Mouse (Mus musculus) erythroblast, embryonic 14.5 days (primary cell): ENCODE results near the gene Arpc3. TPM values are rescaled to one million over a fixed set of nuclear protein-coding genes. Genes with fewer than 3 reads are reported as not detected.
"Not testable (repeated sequence)": the region's sequence is repeated elsewhere in the genome, so short reads cannot be mapped to it uniquely, and the experiment has no call there.

Source experiments
- H3K27me3 ChIP-seq: 2 replicates; pipeline ENCODE4 v1.6.1; 2012; ENCODE audit warnings: inconsistent platforms; ENCODE audit not compliant: control insufficient read depth
- H3K36me3 ChIP-seq: 2 replicates; pipeline ENCODE4 v1.6.1; 2012; ENCODE audit warnings: mild to moderate bottlenecking, inconsistent platforms; ENCODE audit not compliant: control insufficient read depth
- H3K4me1 ChIP-seq: 2 replicates; pipeline ENCODE4 v1.6.1; 2012; ENCODE audit warnings: inconsistent platforms; ENCODE audit not compliant: control insufficient read depth
- H3K4me3 ChIP-seq: replicated peaks from 2 replicates; pipeline ENCODE3; 2012; ENCODE audit warnings: moderate library complexity, mild to moderate bottlenecking, inconsistent platforms
- H3K9me3 ChIP-seq: 2 replicates; pipeline ENCODE4 v1.6.1; 2012; ENCODE audit warnings: low read length, inconsistent platforms, mixed read lengths; ENCODE audit not compliant: control insufficient read depth
- GATA1 ChIP-seq: IDR thresholded peaks from 2 replicates; pipeline ENCODE4 v1.6.1; 2012; ENCODE audit warnings: low read length, inconsistent platforms, mixed read lengths
- TAL1 ChIP-seq: IDR thresholded peaks from 3 replicates; pipeline ENCODE4 v1.6.1; 2012; ENCODE audit warnings: low read length, inconsistent platforms, mixed read lengths
- polyA plus RNA-seq: library from polyadenylated mRNA; stranded (reverse); fragments of >175 nt; gene quantifications from 2 replicates; pipeline ENCODE4 v1.2.3, GENCODE M21; 2012

Arpc3 gene
- polyA plus RNA-seq, 1 experiment, result 4.1 TPM

- Histone ChIP-seq H3K4me1 (peaks cover 6% of the 10 kb centered on the region), H3K4me3 (no peak overlapping the region), H3K36me3 (peaks cover 40% of the 10 kb centered on the region), H3K27me3 (no peaks in the 10 kb centered on the region), H3K9me3 (peaks cover 7% of the 10 kb centered on the region)
- TF ChIP-seq TAL1 (no peak), GATA1 (no peak)
Measured at GRCm38 (mm10) chr5:122409692-122410645, 18.3 kb downstream of the Arpc3 start.

DNA sequence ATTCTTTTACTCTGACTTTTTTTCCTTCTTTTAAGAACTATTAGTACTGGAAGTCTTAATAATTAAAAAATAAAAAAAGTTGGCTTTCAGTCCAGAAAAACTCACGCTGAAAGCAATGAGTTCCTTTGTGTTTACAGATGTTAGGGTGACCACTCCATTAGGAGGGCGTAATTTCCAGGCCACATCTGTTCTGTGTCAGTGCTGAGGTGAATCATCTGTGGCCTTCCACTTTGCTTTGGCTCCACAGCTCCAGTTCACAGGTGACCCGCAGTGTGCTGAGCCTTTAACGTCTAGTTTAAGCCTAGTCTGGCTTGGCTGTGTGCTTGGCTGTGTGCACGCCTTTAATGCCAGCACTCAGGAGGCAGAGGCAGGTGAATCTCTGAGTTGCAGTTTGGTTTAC is 20.2 kb downstream of the Arpc3 start:
- H3K4me3 ChIP-seq, result no peak overlapping the region
- TF ChIP-seq TAL1 (no peak), GATA1 (no peak)
- H3K9me3 ChIP-seq, result peaks cover 4% of the 10 kb centered on the region
- peaks cover 21% of the 10 kb centered on the region for H3K36me3 ChIP-seq
- H3K27me3 ChIP-seq, result no peaks in the 10 kb centered on the region
- H3K4me1 ChIP-seq, result peaks cover 6% of the 10 kb centered on the region

DNA sequence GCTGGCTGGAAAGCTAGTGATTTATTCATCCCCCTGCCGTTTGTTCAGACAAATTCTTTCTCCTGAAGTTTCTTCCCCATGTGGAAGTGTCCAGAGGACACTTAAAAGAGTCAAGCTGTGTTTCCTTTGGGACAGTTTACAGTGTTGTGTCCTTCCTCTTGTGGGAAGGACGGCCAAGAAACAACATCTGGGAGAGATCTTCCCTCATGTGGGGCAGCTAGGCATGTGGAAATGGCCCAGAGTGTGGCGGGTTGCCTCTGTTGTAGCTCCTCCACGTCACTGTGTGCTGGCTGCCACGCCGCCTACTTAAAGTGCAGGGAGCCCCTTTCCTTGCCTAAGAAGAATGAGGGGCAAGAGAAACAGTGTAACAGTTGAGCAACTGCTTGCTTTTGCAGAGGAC is 21.1 kb downstream of the Arpc3 start:
- Histone ChIP-seq H3K27me3 (no peaks in the 10 kb centered on the region), H3K9me3 (peaks cover 6% of the 10 kb centered on the region; the same call in 1 of the 2 replicates), H3K36me3 (peaks cover 13% of the 10 kb centered on the region), H3K4me1 (peaks cover 7% of the 10 kb centered on the region), H3K4me3 (no peak overlapping the region)
- TF ChIP-seq TAL1 (no peak), GATA1 (no peak)

DNA sequence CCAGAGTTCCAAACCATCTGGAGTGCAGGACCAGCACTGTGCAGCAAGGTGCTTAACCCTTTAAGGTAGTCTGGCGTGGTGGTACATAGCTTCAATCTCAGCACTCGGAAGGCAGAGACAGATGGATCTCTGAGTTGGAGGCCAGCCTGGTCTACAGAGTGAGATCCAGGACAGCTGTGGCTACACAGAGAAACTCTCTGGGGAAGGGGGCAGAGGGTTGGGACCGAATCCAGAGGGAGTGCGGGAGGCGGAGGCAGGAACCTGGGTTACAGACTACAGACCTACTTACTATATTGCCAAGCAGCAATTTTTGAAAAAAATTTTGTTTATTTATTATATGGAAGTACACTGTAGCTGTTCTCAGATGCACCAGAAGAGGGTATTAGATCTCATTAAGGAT is 22.7 kb downstream of the Arpc3 start:
- Histone ChIP-seq H3K36me3 (peaks cover 13% of the 10 kb centered on the region), H3K4me3 (no peak overlapping the region), H3K27me3 (no peaks in the 10 kb centered on the region), H3K9me3 (peaks cover 9% of the 10 kb centered on the region), H3K4me1 (peaks cover 7% of the 10 kb centered on the region)
- TF ChIP-seq TAL1 (no peak), GATA1 (no peak)

DNA sequence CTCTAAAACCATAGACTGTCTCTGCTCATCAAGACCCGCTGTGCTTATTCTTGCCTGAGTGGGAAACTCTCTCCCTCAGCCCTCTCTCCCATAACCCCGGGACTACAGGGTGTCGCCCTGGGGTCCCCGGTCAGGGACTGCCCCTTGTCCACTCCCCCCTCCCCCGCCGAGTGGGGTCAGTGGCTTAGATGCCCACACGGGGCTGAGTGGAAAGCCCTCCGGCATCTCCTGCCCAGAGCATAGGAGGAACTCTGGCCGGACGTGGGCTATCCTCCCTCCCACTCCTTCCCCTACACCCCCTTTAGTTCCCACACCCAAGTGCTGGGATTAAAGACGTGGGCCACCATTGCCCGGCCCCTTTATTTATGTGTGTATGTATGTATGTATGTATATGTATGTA is 23.8 kb downstream of the Arpc3 start:
- TF ChIP-seq GATA1 (no peak), TAL1 (no peak)
- peaks cover 5% of the 10 kb centered on the region for H3K4me1 ChIP-seq
- H3K4me3 ChIP-seq, result no peak overlapping the region
- H3K36me3 ChIP-seq, result peaks cover 3% of the 10 kb centered on the region
- no peaks in the 10 kb centered on the region for H3K27me3 ChIP-seq
- peaks cover 5% of the 10 kb centered on the region; the same call in 1 of the 2 replicates for H3K9me3 ChIP-seq

DNA sequence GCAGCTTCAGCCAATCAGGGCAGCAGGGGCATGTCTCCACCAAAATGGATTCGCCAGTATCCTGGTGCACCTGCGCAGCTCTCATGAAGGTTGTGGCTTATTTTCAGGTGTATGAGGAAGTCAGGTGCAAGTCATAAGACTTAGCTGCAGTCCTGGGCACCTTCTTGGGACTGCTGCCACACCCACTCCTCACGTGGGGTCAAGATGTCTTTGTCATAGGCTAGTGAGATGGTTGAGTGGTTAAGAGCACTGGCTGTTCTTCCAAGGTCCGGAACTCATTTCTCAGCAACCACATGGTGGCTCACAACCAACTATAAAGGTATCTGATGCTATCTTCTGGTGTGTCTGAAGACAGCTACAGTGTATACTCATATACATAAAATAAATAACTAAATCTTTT is 29.0 kb downstream of the Arpc3 start:
- H3K27me3 ChIP-seq, H3K36me3 ChIP-seq, H3K4me3 ChIP-seq, H3K9me3 ChIP-seq: not testable (repeated sequence)
- peaks cover 32% of the 10 kb centered on the region for H3K4me1 ChIP-seq

DNA sequence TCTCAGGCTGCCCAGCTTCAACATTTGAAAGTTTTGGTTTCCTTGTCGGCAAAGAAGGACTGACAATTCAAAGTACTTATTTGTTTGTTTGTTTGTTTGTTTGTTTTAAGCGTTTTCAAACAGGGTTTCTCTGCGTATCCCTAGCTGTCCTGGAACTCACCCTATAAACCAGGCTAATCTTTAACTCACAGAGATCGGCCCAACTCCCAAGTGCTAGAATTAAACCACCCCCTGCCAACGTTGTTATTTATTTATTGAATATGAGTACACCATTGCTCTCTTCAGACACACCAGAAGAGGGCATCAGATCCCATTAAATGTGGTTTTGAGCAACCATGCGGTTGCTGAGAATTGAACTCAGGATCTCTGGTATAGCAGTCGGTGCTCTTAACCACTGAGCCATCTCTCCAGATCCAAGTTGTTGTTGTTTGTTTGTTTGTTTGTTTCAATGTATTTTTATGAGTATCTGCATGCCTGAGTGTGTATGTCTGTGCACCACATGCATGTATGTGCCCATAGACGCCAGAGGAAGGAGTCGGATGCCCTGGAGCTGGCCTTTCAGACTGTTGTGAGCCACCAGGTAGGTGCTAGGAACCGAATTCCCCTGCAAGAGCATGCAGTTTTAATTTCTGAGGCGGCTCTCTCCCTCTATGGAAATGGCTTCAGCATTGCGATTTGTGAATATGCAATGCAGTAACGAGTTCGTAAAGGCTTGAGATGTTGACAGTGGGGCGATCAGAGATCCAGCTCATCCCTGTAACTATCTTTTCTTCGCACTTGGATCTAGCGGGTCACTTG is 29.8 kb downstream of the Arpc3 start, which contains the start of gene Anapc7:
Anapc7 (plus strand) TSS at position 423 of the 798 bp plus-strand sequence.
- peaks cover 5% of the 10 kb centered on the region; the same call in 1 of the 2 replicates for H3K9me3 ChIP-seq
- peaks cover 32% of the 10 kb centered on the region for H3K4me1 ChIP-seq
- peak within 1 kb of the TSS; percentile 97 for H3K4me3 ChIP-seq
- no peak for TF ChIP-seq GATA1
- H3K27me3 ChIP-seq, result no peaks in the 10 kb centered on the region
- peaks cover 11% of the 10 kb centered on the region for H3K36me3 ChIP-seq

DNA sequence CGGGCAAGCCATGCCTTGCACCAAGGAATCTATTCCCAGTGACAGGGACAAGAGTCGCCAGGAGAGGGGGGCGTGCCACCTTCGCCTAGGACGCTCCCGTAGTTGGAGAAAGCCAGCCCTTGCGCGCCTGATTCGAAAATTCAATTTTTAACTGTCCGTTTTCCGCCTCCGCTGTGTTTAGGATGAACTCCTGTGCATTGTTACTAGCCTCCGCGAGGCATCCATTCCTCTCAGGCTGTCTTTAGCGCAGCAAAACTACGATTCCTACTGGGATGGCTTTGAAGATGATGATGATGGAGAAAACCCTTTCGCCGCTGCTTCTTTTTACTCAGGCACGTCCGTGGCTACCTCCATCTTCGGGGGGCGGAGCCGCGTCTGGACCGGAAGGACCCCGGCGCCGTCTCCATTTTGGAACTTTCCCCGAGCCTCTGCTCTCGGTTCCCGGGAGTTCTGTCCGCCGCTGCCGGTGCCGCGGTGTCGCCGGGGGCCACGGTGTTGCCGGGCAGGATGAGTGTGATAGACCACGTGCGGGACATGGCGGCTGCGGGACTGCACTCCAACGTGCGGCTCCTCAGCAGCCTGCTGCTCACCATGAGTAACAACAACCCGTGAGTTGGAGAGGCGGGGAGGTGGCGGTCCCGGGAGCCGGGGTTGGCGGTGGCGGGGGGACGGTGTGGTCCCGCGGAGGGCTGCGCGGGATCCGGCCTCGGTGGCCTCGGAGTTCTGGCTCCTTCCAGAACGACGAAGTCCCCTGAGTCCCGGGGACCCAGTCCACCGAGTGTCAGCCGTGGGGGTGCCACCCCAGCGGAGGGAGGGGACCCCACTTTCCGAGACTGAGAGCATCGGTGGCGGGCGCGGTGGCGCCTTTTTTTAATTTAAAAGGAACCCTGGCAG is 30.6 kb downstream of the Arpc3 start:
- no peaks in the 10 kb centered on the region for H3K27me3 ChIP-seq
- H3K4me3 ChIP-seq, result peak overlapping the region; percentile 97
- peaks cover 18% of the 10 kb centered on the region for H3K36me3 ChIP-seq
- TF ChIP-seq GATA1 (no peak), TAL1 (no peak)
- peaks cover 32% of the 10 kb centered on the region for H3K4me1 ChIP-seq
- peaks cover 5% of the 10 kb centered on the region; the same call in 1 of the 2 replicates for H3K9me3 ChIP-seq
